Mouse (Mus musculus) stomach, embryonic 15.5 days (tissue): ENCODE data around the gene Gm10663. TPM values are rescaled to one million over a fixed set of nuclear protein-coding genes. Genes with fewer than 3 reads are reported as not detected.

ENCODE experiments used
- microRNA-seq: library from miRNA; unstranded; fragments of <30 nt; microRNA quantifications from one replicate; pipeline ENCODE4, GENCODE M21; 2016
- polyA plus RNA-seq: library from polyadenylated mRNA; unstranded; fragments of >200 nt; fragmentation: Nextera tagmentation; extraction: Ambion mirVana; gene quantifications from 2 replicates; pipeline ENCODE4 v1.2.1, GENCODE M21; 2015

The Gm10663 gene
- polyA plus RNA-seq, 1 experiment from 2014 or later = not detected

Small RNA genes within 50 kb of the gene (microRNA-seq; reads per million reads assigned to microRNA genes)
- not detected for gene Gm24333

Other genes starting within 250 kb of the Gm10663 start
- gene Klhl2, start 225.0 kb upstream of the Gm10663 start, polyA plus RNA-seq = 18.4 and 19.5 TPM in 2 replicates
- gene Tmem192, start 127.8 kb upstream of the Gm10663 start, polyA plus RNA-seq = 31.8 and 32.1 TPM in 2 replicates
- not detected in 2 replicates for gene Trim75, start 87.2 kb upstream of the Gm10663 start, polyA plus RNA-seq
- not detected in 2 replicates for gene Trim61, start 56.5 kb upstream of the Gm10663 start, polyA plus RNA-seq
- not detected in 2 replicates for gene Trim60, start 56.4 kb upstream of the Gm10663 start, polyA plus RNA-seq
- 4.0 and 4.4 TPM in 2 replicates for gene Apela, start 37.7 kb upstream of the Gm10663 start, polyA plus RNA-seq
- gene BC030870, start 54.5 kb downstream of the Gm10663 start, polyA plus RNA-seq = 9.8 and 12.5 TPM in 2 replicates